Comparison of ENCODE assay signal across 11 mouse cellular contexts in genomic region chr19:10055783-10056660, GRCm38 (mm10). TPM values are rescaled to one million over a fixed set of nuclear protein-coding genes. Genes with fewer than 3 reads are reported as not detected.
DNase-seq lines count a peak whose midpoint lies in the region; ATAC-seq and TF ChIP-seq lines count a peak whose summit lies in the region.
"Had no signal": no experiment of that assay in that cellular context is flagged by ENCODE, and none has a peak within 500 bp of the region (broad histone marks: within the 10 kb centered on the region; RNA-seq: fewer than 3 reads in every experiment).

No protein-coding gene starts in this region.

- 87% methylated on average over 22 of the region's 22 CpGs for WGBS in hindbrain, embryonic 14.5 days
- 89% methylated on average over 22 of the region's 22 CpGs for WGBS in hindbrain, embryonic 13.5 days
- WGBS in kidney, postnatal 0 days: 78% methylated on average over 22 of the region's 22 CpGs

- POLR2A ChIA-PET in Patski (lab: Charles Lee): interaction anchor here (1.0 to 4.8 kb wide), 2 partner anchors 10 to 12 kb away, joined by 4 to 19 read pairs; no protein-coding TSS in a partner anchor

- DNase-seq in hindbrain, embryonic 14.5 days (ENCODE audit: low spot score): no peak
- DNase-seq in ES-CJ7 (ENCODE audit: low read depth, low spot score) (peak; percentile 28), Patski (ENCODE audit: low read depth, low spot score) (no peak)
- DNase-seq in kidney, postnatal 0 days (ENCODE audit: low spot score): no peak
- no peak for DNase-seq in urinary bladder, postnatal 10 days (ENCODE audit: low spot score)
- DNase-seq: cerebellum, postnatal 14 days; liver, embryonic 13.5 days; right cerebral cortex, adult 18-20 months had no signal

- H3K4me1 ChIP-seq in hindbrain, embryonic 14.5 days (replicated peaks; ENCODE audit: control insufficient read depth, insufficient read depth, low read length): no peaks in the 10 kb centered on the region; the same call in 1 of the 2 replicates
- H3K4me1 ChIP-seq in hindbrain, embryonic 13.5 days (replicated peaks): peaks cover 4% of the 10 kb centered on the region
- peaks cover 3% of the 10 kb centered on the region; the same call in 1 of the 2 replicates for H3K4me1 ChIP-seq in kidney, postnatal 0 days (replicated peaks; ENCODE audit: insufficient read depth, low read length)

- no peak overlapping the region for H3K4me3 ChIP-seq in hindbrain, embryonic 14.5 days (replicated peaks; ENCODE audit: low read length)
- no peak overlapping the region for H3K4me3 ChIP-seq in hindbrain, embryonic 13.5 days
- H3K4me3 ChIP-seq in kidney, postnatal 0 days (replicated peaks; ENCODE audit: low read depth, low read length): no peak overlapping the region
- H3K4me3 ChIP-seq: liver, embryonic 13.5 days; midbrain, embryonic 10.5 days had no signal

- ATAC-seq in hindbrain, embryonic 14.5 days (ENCODE audit: low FRiP score): 0 out of 2 replicates have a peak, but pooled peaks have one; percentile 21
- ATAC-seq in hindbrain, embryonic 13.5 days (ENCODE audit: low FRiP score): no peak
- ATAC-seq in Patski: peak; percentile 29
- ATAC-seq in kidney, postnatal 0 days (replicated peaks; ENCODE audit: low FRiP score, low read depth): peak; percentile 19; the same call in 1 of the 2 replicates
- no peak for ATAC-seq in megakaryocyte progenitor cell, adult 5-6 weeks (replicated peaks; ENCODE audit: poor library complexity)

- H3K27me3 ChIP-seq in hindbrain, embryonic 14.5 days (ENCODE audit: control insufficient read depth, insufficient read depth, low read length): no peaks in the 10 kb centered on the region
- H3K27me3 ChIP-seq in hindbrain, embryonic 13.5 days: no peaks in the 10 kb centered on the region
- H3K27me3 ChIP-seq in Patski: no peaks in the 10 kb centered on the region
- H3K27me3 ChIP-seq in kidney, postnatal 0 days (ENCODE audit: insufficient read depth, low read length): no peaks in the 10 kb centered on the region

- no peak for TF ChIP-seq CTCF in Patski (IDR thresholded peaks at IDR 0.05)
- TF ChIP-seq CTCF in kidney, postnatal 0 days (IDR thresholded peaks at IDR 0.05; ENCODE audit: low read depth): peak; percentile 10; the same call in 1 of the 2 replicates

- no peak overlapping the region for H3K9ac ChIP-seq in hindbrain, embryonic 14.5 days
- H3K9ac ChIP-seq in hindbrain, embryonic 13.5 days: no peak overlapping the region
- H3K9ac ChIP-seq in kidney, postnatal 0 days (ENCODE audit: low read depth, low read length): no peak overlapping the region
- H3K9ac ChIP-seq: liver, embryonic 13.5 days had no signal

- no peak overlapping the region for H3K27ac ChIP-seq in hindbrain, embryonic 14.5 days
- no peak overlapping the region for H3K27ac ChIP-seq in hindbrain, embryonic 13.5 days
- H3K27ac ChIP-seq in kidney, postnatal 0 days: peak overlapping the region; percentile 60; the same call in 1 of the 2 replicates
- H3K27ac ChIP-seq: midbrain, embryonic 10.5 days had no signal

- in situ Hi-C loops in Patski (cut with MboI; ENCODE audit: low pct_unique_long_range_greater_than_20kb): no loop called here

- no peaks in the 10 kb centered on the region for H3K9me3 ChIP-seq in hindbrain, embryonic 14.5 days (ENCODE audit: control insufficient read depth, low read length)
- no peaks in the 10 kb centered on the region for H3K9me3 ChIP-seq in hindbrain, embryonic 13.5 days
- no peaks in the 10 kb centered on the region for H3K9me3 ChIP-seq in kidney, postnatal 0 days (replicated peaks; ENCODE audit: low read length)
- H3K9me3 ChIP-seq: liver, embryonic 13.5 days; midbrain, embryonic 10.5 days had no signal

- no peak overlapping the region for H3K4me2 ChIP-seq in hindbrain, embryonic 14.5 days (replicated peaks)
- H3K4me2 ChIP-seq in hindbrain, embryonic 13.5 days: no peak overlapping the region
- H3K4me2 ChIP-seq in kidney, postnatal 0 days (ENCODE audit: low read length): no peak overlapping the region
- H3K4me2 ChIP-seq: liver, embryonic 13.5 days had no signal

- CTCF ChIA-PET in Patski (lab: Charles Lee): interaction anchor here (2.1 to 4.8 kb wide), 2 partner anchors 12 to 17 kb away, joined by 7 to 28 read pairs; no protein-coding TSS in a partner anchor

- peaks cover 38% of the 10 kb centered on the region for H3K36me3 ChIP-seq in hindbrain, embryonic 14.5 days (replicated peaks; ENCODE audit: control insufficient read depth, insufficient read depth)
- H3K36me3 ChIP-seq in hindbrain, embryonic 13.5 days: peaks cover 53% of the 10 kb centered on the region
- H3K36me3 ChIP-seq in kidney, postnatal 0 days (ENCODE audit: insufficient read depth, low read length): peaks cover 5% of the 10 kb centered on the region; the same call in 1 of the 2 replicates

RNA-seq across cellular contexts. Expression of gene Fads3, which starts 14.7 kb away (rescaled TPM):
- 24.7 and 25.7 TPM in 2 replicates for polyA plus RNA-seq in hindbrain, embryonic 14.5 days (2014; fragmentation: Nextera tagmentation; extraction: Ambion mirVana)
- polyA plus RNA-seq in hindbrain, embryonic 13.5 days (2015; fragmentation: Nextera tagmentation; extraction: Ambion mirVana): 15.2 and 18.0 TPM in 2 replicates
- polyA plus RNA-seq in Patski (2021): 227 TPM
- 35.0 and 37.4 TPM in 2 replicates for polyA plus RNA-seq in kidney, postnatal 0 days (2015; fragmentation: Nextera tagmentation; extraction: Ambion mirVana)
- 1.4 and 2.1 TPM in 2 replicates for total RNA-seq in megakaryocyte progenitor cell, adult 5-6 weeks (2015)
- total RNA-seq in megakaryocyte progenitor cell, adult 5-6 weeks (2017): 2.1 and 2.8 TPM in 2 replicates

RNA-seq across cellular contexts. Expression of gene Fads2, which starts 45.5 kb away (rescaled TPM):
- polyA plus RNA-seq in hindbrain, embryonic 14.5 days (2014; fragmentation: Nextera tagmentation; extraction: Ambion mirVana): 70.5 and 87.5 TPM in 2 replicates
- polyA plus RNA-seq in hindbrain, embryonic 13.5 days (2015; fragmentation: Nextera tagmentation; extraction: Ambion mirVana): 149 and 152 TPM in 2 replicates
- 219 TPM for polyA plus RNA-seq in Patski (2021)
- polyA plus RNA-seq in kidney, postnatal 0 days (2015; fragmentation: Nextera tagmentation; extraction: Ambion mirVana): 37.1 and 38.2 TPM in 2 replicates
- total RNA-seq in megakaryocyte progenitor cell, adult 5-6 weeks (2015): 7.7 and 10.4 TPM in 2 replicates
- total RNA-seq in megakaryocyte progenitor cell, adult 5-6 weeks (2017): 6.3 and 13.7 TPM in 2 replicates

RNA-seq across cellular contexts. Expression of gene Rab3il1, which starts 54.6 kb away (rescaled TPM):
- polyA plus RNA-seq in hindbrain, embryonic 14.5 days (2014; fragmentation: Nextera tagmentation; extraction: Ambion mirVana): 19.3 and 23.8 TPM in 2 replicates
- polyA plus RNA-seq in hindbrain, embryonic 13.5 days (2015; fragmentation: Nextera tagmentation; extraction: Ambion mirVana): 22.6 and 25.1 TPM in 2 replicates
- polyA plus RNA-seq in Patski (2021): 0.71 TPM
- polyA plus RNA-seq in kidney, postnatal 0 days (2015; fragmentation: Nextera tagmentation; extraction: Ambion mirVana): 30.6 and 31.5 TPM in 2 replicates
- total RNA-seq in megakaryocyte progenitor cell, adult 5-6 weeks (2015): 3.0 and 4.6 TPM in 2 replicates
- total RNA-seq in megakaryocyte progenitor cell, adult 5-6 weeks (2017): 3.4 and 3.9 TPM in 2 replicates

RNA-seq across cellular contexts. Expression of gene Best1, which starts 54.6 kb away (rescaled TPM):
- 2.3 and 2.6 TPM in 2 replicates for polyA plus RNA-seq in hindbrain, embryonic 14.5 days (2014; fragmentation: Nextera tagmentation; extraction: Ambion mirVana)
- polyA plus RNA-seq in hindbrain, embryonic 13.5 days (2015; fragmentation: Nextera tagmentation; extraction: Ambion mirVana): 1.5 and 1.7 TPM in 2 replicates
- not detected for polyA plus RNA-seq in Patski (2021)
- 1.8 and 3.3 TPM in 2 replicates for polyA plus RNA-seq in kidney, postnatal 0 days (2015; fragmentation: Nextera tagmentation; extraction: Ambion mirVana)
- 0.15 and 1.1 TPM in 2 replicates for total RNA-seq in megakaryocyte progenitor cell, adult 5-6 weeks (2015)
- total RNA-seq in megakaryocyte progenitor cell, adult 5-6 weeks (2017): not detected in 2 replicates

Comparison
In these comparisons a context has a peak if more than half of its experiments do, and no peak if none do; other contexts are left out.
1. ATAC-seq: peak in hindbrain, embryonic 14.5 days (single experiment), Patski (single experiment) and kidney, postnatal 0 days (single experiment); none in hindbrain, embryonic 13.5 days (single experiment) and megakaryocyte progenitor cell, adult 5-6 weeks (single experiment).
2. RNA of gene Rab3il1, which starts 54.6 kb away (polyA plus RNA-seq): 30.6 to 31.5 TPM in kidney, postnatal 0 days, 19.3 to 23.8 TPM in hindbrain, embryonic 14.5 days and 22.6 to 25.1 TPM in hindbrain, embryonic 13.5 days; 0.71 TPM in Patski (single experiment); every median in the first group is over 10 times any median in the second.